Mouse (Mus musculus): ENCODE measurements around the gene Nudt2. TPM values are rescaled to one million over a fixed set of nuclear protein-coding genes. Genes with fewer than 3 reads are reported as not detected.

The Nudt2 gene
- total RNA-seq, 1 experiment = 19.8 TPM

DNA sequence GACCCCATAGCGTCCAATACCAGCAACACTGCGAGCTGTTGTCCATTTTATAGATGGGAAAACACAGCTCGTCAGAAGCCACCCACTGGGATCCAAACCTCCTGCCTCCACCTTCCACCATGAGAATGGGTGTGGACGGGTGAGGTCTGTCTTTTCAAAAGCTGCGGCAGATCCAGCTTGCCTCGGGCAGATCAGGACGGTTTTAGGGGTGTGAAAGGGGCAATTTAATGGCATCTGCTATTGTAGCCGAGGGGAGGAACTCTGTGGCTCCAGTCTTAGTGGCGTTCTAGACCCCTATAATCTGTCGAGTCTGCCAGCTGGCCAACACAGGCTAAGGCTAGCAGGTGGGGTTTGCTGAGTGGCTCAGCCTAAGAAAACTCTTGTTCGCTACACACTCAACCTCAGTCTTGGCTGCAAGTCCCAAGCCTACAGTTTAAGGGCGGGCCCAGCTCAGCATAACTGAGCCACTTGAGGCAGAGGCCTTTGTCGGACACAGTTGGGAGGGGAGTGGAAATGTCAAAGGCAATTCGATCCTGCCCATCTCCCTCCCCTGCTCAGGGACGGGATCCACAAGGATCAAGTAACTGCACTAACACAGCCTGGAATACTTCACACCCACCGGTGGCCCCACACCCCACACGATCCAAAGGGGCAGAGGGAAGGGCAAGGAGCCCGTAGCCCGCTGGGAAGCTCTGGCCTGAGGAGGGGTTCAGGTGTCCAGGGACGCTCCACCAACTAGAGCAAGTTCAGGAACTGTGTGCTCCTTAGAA lies 37.4 kb downstream of the Nudt2 start:
- H3K9ac ChIP-seq (ENCODE audit: insufficient read depth, low read depth, low read length, poor library complexity, severe bottlenecking) = peak overlapping the region; percentile 53
- no peak for DNase-seq (ENCODE audit: low read depth, low spot score)
- in situ Hi-C loops (cut with MboI; ENCODE audit: low sequenced_read_pairs in 2 of 2, unreplicated experiment in 2 of 2) = no loop called here
- H3K27ac ChIP-seq (ENCODE audit: insufficient read depth, low read depth, low read length, poor library complexity, severe bottlenecking) = no peak overlapping the region
- no peaks in the 10 kb centered on the region for H3K9me3 ChIP-seq (ENCODE audit: control insufficient read depth, insufficient read depth, low read depth, low read length)
- peaks cover 2 to 22% of the 10 kb centered on the region in 2 experiments for H3K4me1 ChIP-seq (ENCODE audit: control insufficient read depth in 2 of 2, insufficient read depth in 2 of 2, low read length in 2 of 2, poor library complexity in 1 of 2)
- H3K4me3 ChIP-seq (ENCODE audit: insufficient read depth in 1 of 2, low read depth in 1 of 2, low read length in 2 of 2, poor library complexity in 1 of 2, severe bottlenecking in 1 of 2) = peak overlapping the region; percentile 65 to 78
- TF ChIP-seq MAFK (IDR thresholded peaks at IDR 0.05; ENCODE audit: insufficient read depth, low read depth, low read length) (no peak), ZNF384 (IDR thresholded peaks at IDR 0.05; ENCODE audit: low read depth, low read length) (no peak), HCFC1 (IDR thresholded peaks at IDR 0.05; ENCODE audit: borderline replicate concordance, insufficient read depth, low read length) (no peak), CHD2 (IDR thresholded peaks at IDR 0.05; ENCODE audit: low read depth, low read length) (no peak), ZC3H11A (IDR thresholded peaks at IDR 0.05; ENCODE audit: borderline replicate concordance, low read depth, low read length) (no peak)
- H3K36me3 ChIP-seq (ENCODE audit: control insufficient read depth, insufficient read depth, low read length, poor library complexity, severe bottlenecking) = no peaks in the 10 kb centered on the region

DNA sequence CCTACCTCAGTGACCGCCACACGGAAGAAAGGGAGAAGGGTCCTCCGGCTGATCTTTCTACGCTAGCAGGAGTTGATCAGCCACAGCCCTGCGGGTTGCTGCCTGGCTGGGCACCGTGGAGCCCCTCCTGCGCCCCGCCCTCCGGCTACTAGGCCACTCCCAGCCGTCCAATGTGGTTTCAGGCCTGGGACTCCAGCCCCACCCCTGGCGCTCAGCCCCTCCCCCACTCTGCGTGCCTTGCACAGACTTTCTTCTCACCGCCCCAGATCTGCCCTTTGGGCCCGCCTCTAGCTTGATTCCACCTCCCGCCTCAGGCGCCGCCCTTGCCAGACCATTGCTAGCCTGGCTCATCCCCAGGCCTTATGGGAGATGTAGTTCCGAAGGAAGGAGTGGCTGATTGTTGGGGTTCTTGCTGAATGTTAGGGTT lies 38.0 kb downstream of the Nudt2 start, which contains the start of gene AI464131:
Gene AI464131 (minus strand): TSS at position 91 of the 427 bp plus-strand sequence.
- no peaks in the 10 kb centered on the region for H3K9me3 ChIP-seq (ENCODE audit: control insufficient read depth, insufficient read depth, low read depth, low read length)
- peaks cover 3 to 17% of the 10 kb centered on the region in 2 experiments for H3K4me1 ChIP-seq (ENCODE audit: control insufficient read depth in 2 of 2, insufficient read depth in 2 of 2, low read length in 2 of 2, poor library complexity in 1 of 2)
- no peak for TF ChIP-seq ZC3H11A (IDR thresholded peaks at IDR 0.05; ENCODE audit: borderline replicate concordance, low read depth, low read length)
- 0 out of 2 replicates have a peak, but pooled peaks have one; percentile 32 for TF ChIP-seq CHD2 (IDR thresholded peaks at IDR 0.05; ENCODE audit: low read depth, low read length)
- no peak for TF ChIP-seq ZNF384 (IDR thresholded peaks at IDR 0.05; ENCODE audit: low read depth, low read length)
- TF ChIP-seq MAFK (IDR thresholded peaks at IDR 0.05; ENCODE audit: insufficient read depth, low read depth, low read length) = no peak
- peak; percentile 94 for TF ChIP-seq HCFC1 (IDR thresholded peaks at IDR 0.05; ENCODE audit: borderline replicate concordance, insufficient read depth, low read length)
- peak within 1 kb of the TSS; percentile 65 to 78 for H3K4me3 ChIP-seq (ENCODE audit: insufficient read depth in 1 of 2, low read depth in 1 of 2, low read length in 2 of 2, poor library complexity in 1 of 2, severe bottlenecking in 1 of 2)
- peak; percentile 99 for DNase-seq (ENCODE audit: low read depth, low spot score)
- H3K36me3 ChIP-seq (ENCODE audit: control insufficient read depth, insufficient read depth, low read length, poor library complexity, severe bottlenecking) = no peaks in the 10 kb centered on the region
- in situ Hi-C loops (cut with MboI; ENCODE audit: low sequenced_read_pairs in 2 of 2, unreplicated experiment in 2 of 2) = no loop called here
- peak within 1 kb of the TSS; percentile 53 for H3K9ac ChIP-seq (ENCODE audit: insufficient read depth, low read depth, low read length, poor library complexity, severe bottlenecking)
- H3K27ac ChIP-seq (ENCODE audit: insufficient read depth, low read depth, low read length, poor library complexity, severe bottlenecking) = no peak within 1 kb of the TSS

DNA sequence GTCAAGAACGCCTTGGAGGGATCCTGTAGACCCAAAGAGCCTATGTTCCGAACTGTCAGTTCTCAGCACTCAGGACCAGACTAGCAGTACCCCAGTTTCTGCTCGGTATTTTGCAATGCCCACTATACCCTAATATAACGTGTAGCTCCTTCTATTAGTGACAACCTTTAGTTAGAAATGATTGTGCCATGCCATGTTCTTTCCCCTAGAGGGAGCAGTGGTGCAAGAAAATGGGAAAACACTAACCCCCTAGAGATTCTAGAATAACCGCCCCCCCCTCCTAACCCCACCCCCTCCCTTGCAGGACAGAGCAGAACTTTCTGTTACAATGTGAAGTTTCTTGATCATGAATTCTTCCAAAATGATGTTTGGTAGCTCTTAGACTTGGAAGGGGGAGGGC lies 39.4 kb downstream of the Nudt2 start:
- DNase-seq (ENCODE audit: low read depth, low spot score) = no peak
- no peak overlapping the region for H3K4me3 ChIP-seq (ENCODE audit: insufficient read depth in 1 of 2, low read depth in 1 of 2, low read length in 2 of 2, poor library complexity in 1 of 2, severe bottlenecking in 1 of 2)
- peaks cover 3 to 11% of the 10 kb centered on the region in 2 experiments for H3K4me1 ChIP-seq (ENCODE audit: control insufficient read depth in 2 of 2, insufficient read depth in 2 of 2, low read length in 2 of 2, poor library complexity in 1 of 2)
- no peak overlapping the region for H3K27ac ChIP-seq (ENCODE audit: insufficient read depth, low read depth, low read length, poor library complexity, severe bottlenecking)
- H3K36me3 ChIP-seq (ENCODE audit: control insufficient read depth, insufficient read depth, low read length, poor library complexity, severe bottlenecking) = no peaks in the 10 kb centered on the region
- H3K9ac ChIP-seq (ENCODE audit: insufficient read depth, low read depth, low read length, poor library complexity, severe bottlenecking) = no peak overlapping the region
- in situ Hi-C loops (cut with MboI; ENCODE audit: low sequenced_read_pairs in 2 of 2, unreplicated experiment in 2 of 2) = no loop called here
- no peak for TF ChIP-seq ZNF384 (IDR thresholded peaks at IDR 0.05; ENCODE audit: low read depth, low read length)
- H3K9me3 ChIP-seq (ENCODE audit: control insufficient read depth, insufficient read depth, low read depth, low read length) = no peaks in the 10 kb centered on the region

DNA sequence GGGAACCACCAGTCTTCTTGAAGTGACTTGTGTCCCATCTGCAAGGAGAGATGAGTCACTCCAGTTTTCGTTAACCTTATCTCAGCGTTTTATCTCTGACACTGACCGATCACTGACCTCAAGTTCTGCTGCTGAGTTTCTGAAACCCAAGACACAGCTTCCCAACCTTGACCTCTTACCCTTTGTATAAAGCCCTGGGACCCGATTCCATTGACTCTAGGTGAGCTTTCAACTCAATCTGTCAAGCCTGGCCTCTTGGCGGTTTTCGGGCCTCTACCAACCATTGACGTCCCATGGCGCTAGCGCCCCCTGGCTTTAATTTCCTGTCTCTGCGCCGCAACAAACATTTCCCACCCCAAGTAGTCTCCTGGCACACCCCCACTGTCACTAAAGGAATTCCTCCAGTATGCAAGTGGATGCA lies 40.2 kb downstream of the Nudt2 start:
- Histone ChIP-seq H3K27ac (ENCODE audit: insufficient read depth, low read depth, low read length, poor library complexity, severe bottlenecking) (no peak overlapping the region), H3K9ac (ENCODE audit: insufficient read depth, low read depth, low read length, poor library complexity, severe bottlenecking) (no peak overlapping the region), H3K36me3 (ENCODE audit: control insufficient read depth, insufficient read depth, low read length, poor library complexity, severe bottlenecking) (no peaks in the 10 kb centered on the region), H3K4me3 (ENCODE audit: insufficient read depth in 1 of 2, low read depth in 1 of 2, low read length in 2 of 2, poor library complexity in 1 of 2, severe bottlenecking in 1 of 2) (no peak overlapping the region), H3K9me3 (ENCODE audit: control insufficient read depth, insufficient read depth, low read depth, low read length) (no peaks in the 10 kb centered on the region), H3K4me1 (ENCODE audit: control insufficient read depth in 2 of 2, insufficient read depth in 2 of 2, low read length in 2 of 2, poor library complexity in 1 of 2) (peaks cover 3 to 11% of the 10 kb centered on the region in 2 experiments)
- in situ Hi-C loops (cut with MboI; ENCODE audit: low sequenced_read_pairs in 2 of 2, unreplicated experiment in 2 of 2) = no loop called here
- TF ChIP-seq CHD2 (IDR thresholded peaks at IDR 0.05; ENCODE audit: low read depth, low read length) = no peak
- no peak for TF ChIP-seq HCFC1 (IDR thresholded peaks at IDR 0.05; ENCODE audit: borderline replicate concordance, insufficient read depth, low read length)
- no peak for TF ChIP-seq ZNF384 (IDR thresholded peaks at IDR 0.05; ENCODE audit: low read depth, low read length)
- TF ChIP-seq MAFK (IDR thresholded peaks at IDR 0.05; ENCODE audit: insufficient read depth, low read depth, low read length) = no peak
- TF ChIP-seq ZC3H11A (IDR thresholded peaks at IDR 0.05; ENCODE audit: borderline replicate concordance, low read depth, low read length) = no peak
- no peak for DNase-seq (ENCODE audit: low read depth, low spot score)

All from ES-E14 (cell line).